Mouse (Mus musculus): ENCODE results near the gene Dgkg.

The Dgkg gene

DNA sequence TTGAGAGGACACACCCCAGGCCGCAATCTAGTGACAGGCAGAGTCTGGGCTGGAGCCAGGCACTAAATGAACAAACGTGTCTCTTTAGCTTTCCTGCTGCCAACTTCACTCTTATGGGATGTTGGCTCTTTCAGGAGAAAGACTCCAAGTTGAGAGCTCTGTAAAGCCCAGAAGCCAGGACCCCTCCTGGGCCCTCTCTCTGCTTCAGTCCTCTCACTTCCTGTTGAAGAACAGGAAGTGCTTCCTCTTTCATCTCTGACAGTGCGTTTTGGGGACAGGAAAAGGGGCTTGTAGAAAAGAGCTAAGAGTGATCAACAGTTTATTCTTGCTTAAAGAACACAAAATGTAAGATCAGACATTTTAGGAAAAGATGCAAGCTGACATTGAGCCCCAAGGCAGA, 159.0 kb downstream of the Dgkg start:
- no peak for DNase-seq (ENCODE audit: low spot score)

DNA sequence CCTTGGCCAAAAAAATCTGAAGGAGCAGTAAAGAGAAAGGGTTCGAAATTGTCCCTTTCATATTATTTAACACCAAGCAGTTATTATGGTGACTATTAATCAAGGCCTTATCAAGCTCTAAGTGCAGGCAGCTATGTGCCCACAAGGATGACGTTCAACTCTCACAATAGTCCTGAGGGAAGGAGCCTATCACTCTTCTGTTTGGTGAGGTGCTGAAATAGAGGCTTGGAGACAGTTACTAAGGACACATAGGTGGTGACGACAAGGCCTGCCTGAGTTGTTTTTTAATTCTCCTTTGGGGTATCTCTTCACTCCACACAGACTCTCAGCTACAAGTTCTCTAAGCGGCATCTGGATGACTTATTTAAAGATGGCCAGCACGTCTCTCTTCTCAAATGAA, 161.8 kb downstream of the Dgkg start:
- no peak for DNase-seq (ENCODE audit: low spot score)

DNA sequence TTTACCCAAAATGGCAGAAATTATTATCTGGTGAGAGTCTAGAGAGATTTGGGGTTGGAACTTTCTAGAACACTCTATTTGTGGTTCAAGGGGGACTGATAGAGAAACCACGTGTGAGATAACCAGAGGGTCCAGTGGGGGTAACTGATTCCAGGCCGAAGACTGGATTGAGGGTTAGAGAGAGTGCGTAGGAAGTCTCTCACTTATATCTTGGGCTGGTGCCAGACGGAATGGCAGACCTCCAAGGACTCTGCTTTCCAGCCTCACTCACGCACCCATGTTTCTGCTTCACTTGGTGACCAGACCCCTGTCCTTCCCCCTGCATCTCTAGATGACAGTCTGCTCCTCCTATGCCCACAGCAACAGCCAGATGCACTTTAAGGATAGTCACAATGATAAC, 162.2 kb downstream of the Dgkg start:
- no peak for DNase-seq (ENCODE audit: low spot score)

DNA sequence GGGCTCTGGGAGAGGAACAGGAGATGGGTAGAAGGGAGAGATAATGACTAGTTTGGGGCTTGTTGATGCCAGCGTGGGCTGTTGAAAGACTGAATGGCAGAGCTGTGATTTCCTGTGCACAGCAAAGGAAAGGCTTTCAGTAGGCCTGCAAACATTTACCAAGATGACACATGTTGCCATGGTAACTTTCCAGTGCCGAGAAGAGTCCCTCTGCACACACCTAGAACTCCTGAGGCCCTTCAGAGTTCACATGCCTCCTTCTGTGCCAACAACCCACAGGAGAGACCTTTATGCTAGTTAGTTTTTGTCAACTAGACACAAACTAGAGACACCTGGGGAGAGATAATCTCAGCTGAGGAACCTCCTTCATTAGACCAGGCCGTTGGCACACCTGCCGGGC, 163.6 kb downstream of the Dgkg start:
- DNase-seq (ENCODE audit: low spot score): no peak

DNA sequence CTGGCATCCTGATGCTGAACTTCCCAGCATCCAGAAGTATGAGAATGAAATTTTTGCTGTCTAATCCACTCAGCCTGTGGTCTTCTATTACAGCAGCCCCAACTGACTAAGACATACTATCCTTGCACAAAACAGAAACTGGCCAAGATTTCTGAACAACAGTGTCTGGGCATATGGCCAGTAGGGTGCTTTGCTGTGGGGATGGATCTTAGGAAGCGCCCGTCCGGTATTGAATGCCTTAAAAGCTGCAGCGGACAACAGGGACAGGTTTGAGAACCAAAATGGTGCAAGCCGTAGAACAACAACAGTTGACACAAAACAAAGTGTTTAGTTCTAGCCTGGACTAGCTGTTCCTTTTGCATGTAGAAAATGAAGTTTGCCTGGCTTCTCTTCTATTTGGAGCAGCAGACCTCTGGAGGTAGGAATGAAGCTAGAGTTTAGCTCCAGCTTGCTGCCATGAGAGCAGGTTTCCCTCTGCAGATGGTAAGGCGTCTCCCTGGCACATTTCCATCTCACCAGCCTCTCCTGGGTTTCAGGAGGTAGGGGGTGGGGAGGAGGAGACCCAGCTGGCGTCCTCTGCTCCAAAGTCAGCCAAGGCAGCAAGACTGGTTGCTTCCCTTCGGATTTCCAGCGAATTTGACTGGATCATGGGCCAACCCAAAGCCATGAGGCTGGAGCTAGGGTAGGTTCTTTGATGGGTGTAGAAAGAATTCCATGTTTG, 165.4 kb downstream of the Dgkg start:
- DNase-seq (ENCODE audit: low spot score): peak; percentile 67

DNA sequence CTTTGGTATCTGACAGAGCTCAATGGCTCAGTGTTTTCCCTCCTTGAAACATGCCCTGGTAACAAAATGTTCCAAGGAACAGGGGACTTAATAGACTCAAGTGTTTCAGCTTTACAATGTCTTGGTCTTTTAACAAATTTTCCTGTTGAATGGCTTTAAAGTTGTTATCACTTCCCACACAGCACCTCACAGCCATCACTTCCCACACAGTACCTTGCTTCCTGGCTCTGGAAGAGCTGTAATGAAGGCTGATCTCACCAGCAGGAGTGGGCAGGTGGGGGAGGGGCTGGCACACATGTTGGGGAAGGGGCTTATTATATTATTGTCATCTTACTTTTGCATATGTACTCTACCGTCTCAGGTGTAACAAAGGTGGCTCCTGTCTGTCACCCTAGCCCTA, 173.1 kb downstream of the Dgkg start:
- DNase-seq (ENCODE audit: low spot score): no peak

DNA sequence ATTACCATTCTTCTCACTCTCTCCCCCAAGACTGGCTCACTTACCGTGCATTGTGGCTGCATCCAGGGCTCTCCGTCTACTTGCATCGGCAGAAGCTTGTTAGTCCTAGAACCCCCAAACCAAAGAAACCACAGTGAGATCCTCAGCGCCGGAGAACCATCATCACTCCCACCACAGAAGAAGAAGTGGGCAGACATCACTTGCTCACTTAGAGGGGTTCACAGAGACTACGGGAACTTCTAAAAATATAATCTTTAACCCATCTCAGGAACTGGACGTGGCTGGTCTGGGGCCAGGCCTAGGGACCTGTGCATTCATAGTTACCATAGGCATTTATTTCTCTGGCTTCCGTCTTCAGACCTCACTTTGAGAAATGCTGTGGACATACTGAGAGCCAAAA, 177.7 kb downstream of the Dgkg start:
- DNase-seq (ENCODE audit: low spot score): no peak

DNA sequence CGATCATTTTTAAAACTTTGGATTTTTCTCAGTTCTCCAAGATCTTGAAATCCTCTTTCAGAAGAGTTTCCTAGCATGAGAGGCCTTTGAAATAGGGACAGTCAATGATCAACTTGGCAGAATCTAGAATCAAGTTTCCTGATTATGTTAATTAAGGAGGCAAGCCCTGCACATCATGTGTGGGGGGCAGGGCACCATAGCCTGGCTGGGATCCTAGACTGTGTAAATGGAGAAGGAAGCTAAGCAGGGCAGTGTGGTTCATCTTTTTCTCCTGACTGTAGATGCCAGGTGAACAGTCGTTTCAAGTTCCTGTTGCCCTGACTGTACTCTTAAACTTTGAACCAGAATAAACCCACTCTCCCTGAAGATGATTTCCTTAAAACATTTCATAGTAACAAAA, 185.3 kb downstream of the Dgkg start:
- DNase-seq (ENCODE audit: low spot score): no peak

DNA sequence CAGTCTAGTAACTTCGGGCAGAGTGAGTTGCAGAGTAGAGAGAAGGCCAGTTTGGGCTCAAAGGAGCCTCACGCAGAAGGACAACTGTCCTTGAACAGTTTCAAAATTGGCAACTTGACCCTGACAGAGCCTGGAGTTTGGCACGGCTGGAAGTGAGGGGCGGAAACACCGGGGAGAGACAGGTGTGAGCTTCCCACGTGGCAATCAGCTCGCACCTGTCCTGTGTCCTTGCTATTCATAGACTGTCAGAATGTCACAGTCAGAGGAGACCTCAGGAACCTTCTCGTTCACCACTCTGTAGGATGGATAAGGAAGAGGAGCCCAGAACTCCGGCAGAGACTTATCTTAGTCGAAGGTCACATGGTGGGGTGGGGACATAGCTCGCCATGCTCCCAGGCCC, 187.6 kb downstream of the Dgkg start:
- no peak for DNase-seq (ENCODE audit: low spot score)

DNA sequence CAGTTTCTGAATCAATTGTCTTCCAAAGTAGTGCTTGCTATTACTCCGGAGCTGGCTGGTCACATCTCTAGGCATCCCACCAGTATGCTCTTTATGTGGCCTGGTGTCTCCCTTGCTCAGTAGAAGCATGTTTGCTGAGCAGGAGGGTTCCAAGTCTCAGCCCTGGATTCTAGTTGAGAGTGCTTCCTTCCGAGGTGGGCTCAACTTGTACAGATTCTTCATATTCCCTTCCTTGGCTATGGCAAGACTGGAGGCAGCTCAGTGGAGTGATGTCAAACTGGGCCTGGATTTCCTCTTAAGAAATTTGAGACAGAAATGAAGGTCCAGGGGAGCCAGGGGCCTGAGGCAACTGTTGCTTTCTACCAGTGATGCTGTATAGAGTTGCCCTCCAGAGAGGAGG, 189.9 kb downstream of the Dgkg start:
- DNase-seq (ENCODE audit: low spot score): no peak

DNA sequence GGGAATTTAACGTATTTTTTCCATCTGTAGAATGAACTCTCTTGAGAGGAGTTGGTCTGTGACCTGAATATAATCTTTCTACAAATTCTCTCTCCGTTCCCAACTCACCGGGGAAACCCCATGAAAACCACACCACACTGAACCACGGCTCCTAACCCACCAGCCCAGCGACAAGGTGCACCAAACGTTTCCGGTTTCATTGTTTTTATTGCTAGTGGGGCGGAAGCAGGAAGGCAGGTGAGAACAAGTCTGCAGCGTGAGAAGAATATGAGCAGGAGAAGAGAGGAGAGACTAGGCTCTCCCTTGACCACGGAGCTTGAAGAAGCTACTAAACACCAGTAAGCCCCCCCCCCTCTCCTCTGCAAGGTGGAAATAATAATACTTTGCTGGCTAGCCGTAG, 190.6 kb downstream of the Dgkg start:
- no peak for DNase-seq (ENCODE audit: low spot score)

DNA sequence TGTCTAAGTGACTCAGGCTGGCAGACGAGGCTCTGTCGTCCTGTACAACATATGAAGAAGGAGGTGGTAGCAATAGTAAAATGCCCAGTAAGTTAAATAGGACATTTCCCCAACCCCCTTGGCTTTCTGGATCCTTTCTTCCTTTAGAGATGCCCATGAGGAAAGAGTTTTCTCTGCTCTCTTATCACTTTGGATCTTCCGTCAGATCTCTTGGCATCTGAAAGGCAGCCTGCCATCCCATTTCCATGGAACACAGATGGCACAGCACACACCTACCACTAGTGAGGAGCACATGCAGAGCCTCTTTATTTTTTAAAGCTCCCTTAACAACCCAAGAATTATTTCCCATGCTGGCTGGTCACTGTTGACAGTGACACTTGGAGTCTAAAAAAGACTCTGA, 194.8 kb downstream of the Dgkg start:
- no peak for DNase-seq (ENCODE audit: low spot score)

DNA sequence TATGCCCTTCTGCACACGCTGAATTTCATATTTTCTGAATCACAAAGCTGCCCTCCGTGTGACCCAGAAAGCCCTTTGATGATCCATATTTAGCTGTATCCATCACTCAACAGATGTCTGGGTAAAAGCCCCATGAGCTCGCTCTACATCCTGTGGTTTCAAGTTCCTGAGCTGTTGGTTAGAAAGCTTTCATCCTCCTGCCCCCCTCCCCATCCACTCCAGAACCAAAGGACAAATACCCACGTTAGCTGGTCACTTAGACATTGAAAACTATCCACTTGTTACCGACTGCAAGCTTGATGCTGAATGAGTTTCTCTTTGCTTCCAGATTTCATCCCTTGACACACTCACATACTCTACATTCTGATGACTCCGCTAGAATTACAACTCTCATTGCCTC, 195.3 kb downstream of the Dgkg start:
- no peak for DNase-seq (ENCODE audit: low spot score)

DNA sequence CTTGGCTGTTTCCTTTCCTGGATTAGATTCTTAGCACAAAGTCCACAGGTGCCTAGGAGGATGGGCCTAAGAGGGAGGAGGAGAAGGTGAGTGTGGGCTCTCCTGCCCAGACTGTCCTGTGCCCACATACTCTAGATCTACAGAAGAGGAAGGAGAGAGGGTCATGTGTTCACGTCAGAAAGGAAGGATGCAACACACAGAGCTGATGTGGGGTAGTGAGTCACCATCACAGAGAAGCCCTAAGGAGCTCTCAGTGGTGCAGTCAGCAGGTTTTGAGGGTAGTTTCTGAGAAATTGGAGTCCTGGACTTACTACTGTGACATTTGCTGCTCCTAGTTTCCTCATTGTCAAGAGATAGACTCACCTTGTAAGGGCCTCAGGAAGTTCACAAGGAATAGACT, 196.1 kb downstream of the Dgkg start:
- DNase-seq (ENCODE audit: low spot score): no peak

DNA sequence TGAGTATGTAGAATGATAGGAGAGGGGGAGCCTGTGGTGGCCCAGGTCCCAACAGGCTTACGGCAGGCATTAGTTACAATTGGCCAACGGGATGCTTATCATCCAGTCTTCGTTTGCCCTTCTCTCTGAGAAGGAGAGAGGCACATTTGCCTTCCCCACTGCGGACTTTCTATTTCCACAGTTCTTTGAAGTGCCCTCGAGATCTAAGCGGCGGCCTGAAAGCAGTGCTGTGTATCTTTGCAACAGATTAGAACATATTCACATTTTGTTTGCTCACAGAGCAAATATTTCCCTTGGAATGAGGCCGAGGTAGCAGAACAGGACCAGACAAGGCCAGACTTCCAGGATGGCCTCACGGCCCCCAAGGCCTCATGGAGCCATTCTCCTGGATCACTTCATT, 204.9 kb downstream of the Dgkg start:
- no peak for DNase-seq (ENCODE audit: low spot score)

DNA sequence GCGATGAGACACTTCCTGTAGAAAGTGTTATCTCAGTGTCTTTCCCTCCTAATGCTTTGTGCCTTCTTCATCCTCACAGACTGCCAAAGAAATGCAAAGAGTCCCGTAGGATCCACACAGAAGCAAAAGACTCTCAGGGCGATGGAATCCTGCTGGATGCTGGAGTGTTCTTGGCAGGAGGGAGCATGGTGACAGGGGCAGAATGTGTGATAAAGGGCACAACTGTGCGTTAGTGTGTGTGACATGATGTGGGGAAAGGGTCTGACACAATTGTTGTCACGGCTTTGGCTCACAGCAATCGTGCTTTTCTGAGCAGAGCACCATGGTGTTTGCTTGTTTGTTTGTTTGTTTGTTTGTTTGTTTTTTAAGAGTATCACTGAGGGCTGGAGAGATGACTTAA, 208.9 kb downstream of the Dgkg start:
- DNase-seq (ENCODE audit: low spot score): no peak

DNA sequence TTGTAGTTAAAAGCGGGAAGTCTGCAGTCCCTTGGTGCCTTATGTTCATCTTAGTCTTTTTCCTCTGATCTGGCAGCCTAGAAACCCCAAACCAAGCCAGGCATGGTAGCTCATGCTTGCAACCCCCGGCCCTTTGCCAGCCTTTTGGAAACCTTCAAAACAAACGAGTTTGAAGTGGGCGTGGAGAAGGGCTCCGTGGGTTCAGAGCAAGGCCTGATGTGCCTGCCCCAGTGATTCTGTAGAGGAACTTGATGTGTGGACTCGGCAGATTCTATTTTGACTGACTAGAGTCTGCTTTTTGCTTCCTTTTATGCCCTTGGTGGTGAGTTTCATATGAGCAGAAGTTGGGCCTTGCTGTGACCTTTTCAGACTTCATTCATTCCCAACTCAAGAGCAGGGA, 212.2 kb downstream of the Dgkg start:
- peak; percentile 59 for DNase-seq (ENCODE audit: low spot score)

DNA sequence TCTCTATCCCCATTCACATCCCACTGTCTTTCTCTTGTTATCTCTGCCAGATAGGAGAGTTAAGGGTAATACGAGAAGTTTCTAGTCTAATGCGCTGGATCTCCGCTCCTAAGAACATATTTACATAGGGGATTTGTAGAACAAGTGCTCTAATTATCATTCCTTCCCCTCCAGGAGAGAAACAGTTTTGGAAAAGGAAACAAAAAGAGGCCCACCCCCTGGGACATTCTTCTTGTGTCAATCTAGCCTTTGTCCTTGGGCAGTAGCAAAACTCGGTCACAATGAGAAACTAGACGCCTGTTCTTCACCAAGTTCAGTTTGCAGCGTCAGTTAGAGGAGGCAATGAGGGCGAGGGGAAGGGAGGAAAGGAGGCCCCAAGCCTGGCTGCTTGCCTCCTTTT, 214.8 kb downstream of the Dgkg start:
- no peak for DNase-seq (ENCODE audit: low spot score)

DNA sequence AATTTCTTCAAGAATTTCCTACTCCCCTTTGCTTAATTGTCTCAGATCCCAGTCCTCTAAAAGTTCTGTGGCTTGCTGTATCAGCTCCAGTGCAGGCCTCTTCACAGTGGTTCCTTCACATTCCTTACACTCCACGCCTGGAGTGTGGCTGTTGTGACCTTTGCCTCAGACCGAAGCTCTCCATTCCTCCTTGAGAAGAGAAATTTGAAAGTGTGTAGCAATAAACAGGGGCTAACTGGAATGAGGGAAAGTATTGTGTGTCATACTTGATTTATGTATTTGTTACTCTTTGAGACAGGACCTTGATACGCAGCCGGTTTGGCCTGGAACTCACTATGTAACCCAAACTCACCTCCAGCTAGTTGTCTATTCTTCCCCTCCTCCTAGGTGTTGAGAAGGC, 215.7 kb downstream of the Dgkg start:
- DNase-seq (ENCODE audit: low spot score): no peak

DNA sequence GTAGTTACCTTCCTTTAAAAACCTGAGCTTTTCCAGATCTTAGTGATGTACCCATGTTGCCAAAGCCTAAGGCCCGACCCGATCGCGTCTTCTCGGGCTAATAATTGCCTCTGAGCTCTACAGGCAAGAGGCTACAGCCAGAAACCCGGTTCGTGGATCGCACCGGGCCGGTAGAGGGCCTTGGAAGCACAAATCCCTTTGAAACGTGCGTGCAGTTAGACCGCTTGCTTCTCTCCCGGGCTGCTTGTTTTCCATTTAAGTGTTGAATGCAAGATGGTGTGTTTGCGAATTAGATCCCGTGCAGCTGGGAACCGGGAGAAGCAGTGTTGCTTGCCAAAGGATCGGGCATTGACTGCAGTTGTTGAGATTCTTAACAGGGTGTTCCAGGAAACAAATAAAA, 216.8 kb downstream of the Dgkg start:
- peak; percentile 63 for DNase-seq (ENCODE audit: low spot score)

DNA sequence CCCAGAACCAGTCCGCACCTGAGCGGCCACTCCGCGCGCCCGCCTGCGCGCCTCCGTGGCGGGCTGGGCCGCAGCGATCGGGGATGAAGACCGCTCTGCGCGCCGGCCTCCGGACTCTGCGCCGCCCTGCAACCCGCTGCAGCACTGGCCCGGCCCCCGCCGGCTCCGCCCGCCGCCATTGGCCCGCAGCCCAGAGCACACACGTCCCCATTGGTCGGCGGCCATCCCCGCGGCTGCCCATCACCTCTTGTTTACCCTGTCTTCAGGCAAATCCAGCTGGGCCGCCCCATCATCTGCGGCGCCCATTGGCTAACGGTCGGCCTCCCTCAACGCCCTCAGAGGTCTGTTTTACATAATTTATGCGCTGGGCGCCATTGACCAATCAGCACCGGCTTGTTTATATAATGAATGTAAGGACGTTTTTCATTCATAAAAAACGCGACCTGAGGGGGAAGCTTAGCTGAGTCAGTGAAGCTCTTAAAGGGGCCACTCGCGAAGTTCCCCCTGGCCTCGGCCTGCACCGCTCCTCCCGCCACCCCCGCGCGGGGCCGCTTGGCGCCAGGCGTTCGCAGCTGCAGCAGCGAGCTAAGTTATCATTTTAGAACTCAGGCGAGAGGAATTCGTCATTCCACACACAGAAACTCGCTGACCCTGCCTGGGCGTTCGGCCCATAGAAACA, 217.4 kb downstream of the Dgkg start, which contains the start of gene Etv5:
Gene Etv5 (minus strand): TSS at position 221 of the 679 bp plus-strand sequence.
- DNase-seq (ENCODE audit: low spot score): peak; percentile 100

DNA sequence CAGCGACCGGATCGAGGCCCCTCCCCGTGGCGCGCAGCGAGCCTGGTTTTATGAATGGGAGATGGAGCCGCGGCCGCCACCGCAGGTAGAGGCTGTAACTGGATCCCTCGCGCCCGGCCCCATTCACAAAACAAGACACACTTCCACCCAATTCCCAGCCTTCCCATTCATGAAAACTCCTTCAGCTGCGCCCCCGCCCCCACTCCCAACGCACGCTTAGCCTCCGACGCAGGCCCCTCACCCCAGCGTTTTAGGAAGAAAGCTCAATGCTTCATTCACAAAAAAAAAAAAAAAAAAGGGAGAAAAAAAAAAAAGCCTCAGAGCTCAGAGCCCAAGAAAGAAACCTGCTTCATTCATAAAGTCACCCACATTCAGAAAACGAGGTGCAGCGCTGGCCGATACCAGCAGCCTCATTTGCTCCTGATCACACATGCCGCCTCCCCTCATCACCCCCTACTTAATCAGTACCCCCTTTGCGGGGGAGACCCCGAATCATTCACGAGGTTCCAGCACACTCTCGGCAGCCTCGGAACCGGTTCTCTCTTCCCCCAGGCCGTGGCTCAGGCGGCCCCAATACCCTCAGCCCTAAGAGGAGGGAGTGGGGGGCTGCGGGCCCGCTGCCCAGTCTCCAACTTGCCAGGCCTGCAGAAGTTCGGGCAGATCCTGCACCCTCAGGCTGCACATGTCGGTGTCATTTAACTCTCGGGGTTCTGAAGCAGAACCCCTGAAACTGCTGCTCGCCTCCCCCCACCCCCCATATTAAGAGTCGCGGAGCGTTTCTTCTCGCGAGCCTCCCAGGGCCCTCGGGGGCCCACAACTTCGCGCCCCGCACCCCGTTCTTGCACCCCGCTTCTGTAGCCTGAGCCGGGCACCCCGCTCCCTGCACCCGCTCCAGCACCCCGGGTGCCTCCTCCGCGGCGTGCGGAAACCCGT, 218.3 kb downstream of the Dgkg start:
- DNase-seq (ENCODE audit: low spot score): peak; percentile 71

DNA sequence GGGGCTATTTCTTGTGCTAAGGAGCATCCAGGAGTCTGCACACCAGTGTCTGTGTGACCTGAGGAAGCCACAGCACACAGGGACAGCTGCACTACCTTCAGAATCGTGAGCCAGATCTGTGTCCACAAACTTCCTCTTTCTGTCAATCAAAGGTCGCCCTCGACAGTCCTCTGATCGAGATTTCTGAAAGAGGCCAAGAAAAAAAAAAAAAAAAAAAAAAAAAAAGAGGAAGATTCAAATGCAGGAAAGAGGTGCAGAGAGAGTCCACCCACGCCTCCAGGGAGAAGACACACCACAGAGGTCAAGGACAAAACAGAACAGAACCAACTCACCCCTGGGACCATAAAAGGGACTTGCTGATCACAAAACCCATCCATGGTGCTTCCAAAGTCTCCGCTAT, 220.9 kb downstream of the Dgkg start:
- no peak for DNase-seq (ENCODE audit: low spot score)
